Mouse (Mus musculus): ENCODE data around the gene Saa2. TPM values are rescaled to one million over a fixed set of nuclear protein-coding genes. Genes with fewer than 3 reads are reported as not detected.
"Not testable (repeated sequence)": the region's sequence is repeated elsewhere in the genome, so short reads cannot be mapped to it uniquely, and the experiment has no call there.

The Saa2 gene
- polyA plus RNA-seq, 1 experiment from 2014 or later, result 0.19 TPM

GRCm38 (mm10) chr7:46727584-46727983, 24.0 kb upstream of the Saa2 start:
- no peaks in the 10 kb centered on the region for H3K9me3 ChIP-seq (ENCODE audit: low read length)
- ATAC-seq, result no peak
- no peaks in the 10 kb centered on the region for H3K27me3 ChIP-seq (ENCODE audit: insufficient read depth, low read length)
- no peaks in the 10 kb centered on the region for H3K36me3 ChIP-seq (replicated peaks; ENCODE audit: insufficient read depth, low read length)
- no peak overlapping the region for H3K9ac ChIP-seq (replicated peaks)
- H3K4me3 ChIP-seq (ENCODE audit: low read depth, low read length), result no peak overlapping the region
- WGBS (ENCODE audit: insufficient replicate concordance), result 71% methylated on average over 1 of the region's 1 CpGs
- H3K4me2 ChIP-seq (ENCODE audit: low read depth, low read length), result no peak overlapping the region
- DNase-seq, result no peak
- H3K4me1 ChIP-seq (ENCODE audit: insufficient read depth), result 0 out of 2 replicates have a peak, but pooled peaks cover 4% of the 10 kb centered on the region
- H3K27ac ChIP-seq (ENCODE audit: low read depth), result no peak overlapping the region
- TF ChIP-seq EP300 (IDR thresholded peaks at IDR 0.05; ENCODE audit: low read depth) (no peak), CTCF (IDR thresholded peaks at IDR 0.05; ENCODE audit: low read depth) (no peak)

DNA sequence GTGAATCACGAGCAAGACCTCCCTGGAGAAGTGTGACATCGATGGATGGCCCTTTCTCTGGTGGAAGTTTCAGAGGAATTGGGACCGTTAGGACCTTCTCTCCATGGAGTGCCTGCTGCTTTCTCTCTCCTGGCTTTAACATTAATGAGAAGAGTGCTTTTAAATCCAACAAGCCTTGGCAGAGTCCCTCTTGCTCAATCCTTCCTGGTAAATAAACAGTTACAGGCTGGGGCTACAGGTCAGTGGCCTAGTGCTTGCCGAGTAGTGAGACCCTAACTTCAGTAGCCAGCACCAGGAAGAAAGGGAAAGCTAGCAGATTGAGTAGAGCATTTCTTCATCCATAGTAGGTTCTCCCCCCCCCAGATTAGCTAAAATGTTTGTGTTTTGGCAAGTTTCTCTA, 19.1 kb upstream of the Saa2 start, which contains the start of gene Saa4:
Saa4 (minus strand) TSS at position 146 of the 400 bp plus-strand sequence.
- H3K9me3 ChIP-seq (ENCODE audit: low read length), result no peaks in the 10 kb centered on the region
- peak within 1 kb of the TSS; percentile 32 for H3K4me3 ChIP-seq (ENCODE audit: low read depth, low read length)
- H3K27me3 ChIP-seq (ENCODE audit: insufficient read depth, low read length), result no peaks in the 10 kb centered on the region
- DNase-seq (no peak), ATAC-seq (peak; percentile 53; the same call in 1 of the 2 replicates)
- H3K27ac ChIP-seq (ENCODE audit: low read depth), result peak within 1 kb of the TSS; percentile 34; the same call in 1 of the 2 replicates
- H3K4me1 ChIP-seq (ENCODE audit: insufficient read depth), result 0 out of 2 replicates have a peak, but pooled peaks cover 4% of the 10 kb centered on the region
- no peaks in the 10 kb centered on the region for H3K36me3 ChIP-seq (replicated peaks; ENCODE audit: insufficient read depth, low read length)
- no peak within 1 kb of the TSS; the same call in 1 of the 2 replicates for H3K9ac ChIP-seq (replicated peaks)
- 57% methylated on average over 4 of the region's 4 CpGs for WGBS (ENCODE audit: insufficient replicate concordance)
- H3K4me2 ChIP-seq (ENCODE audit: low read depth, low read length), result peak within 1 kb of the TSS; percentile 58
- TF ChIP-seq EP300 (IDR thresholded peaks at IDR 0.05; ENCODE audit: low read depth) (no peak), CTCF (IDR thresholded peaks at IDR 0.05; ENCODE audit: low read depth) (no peak)

DNA sequence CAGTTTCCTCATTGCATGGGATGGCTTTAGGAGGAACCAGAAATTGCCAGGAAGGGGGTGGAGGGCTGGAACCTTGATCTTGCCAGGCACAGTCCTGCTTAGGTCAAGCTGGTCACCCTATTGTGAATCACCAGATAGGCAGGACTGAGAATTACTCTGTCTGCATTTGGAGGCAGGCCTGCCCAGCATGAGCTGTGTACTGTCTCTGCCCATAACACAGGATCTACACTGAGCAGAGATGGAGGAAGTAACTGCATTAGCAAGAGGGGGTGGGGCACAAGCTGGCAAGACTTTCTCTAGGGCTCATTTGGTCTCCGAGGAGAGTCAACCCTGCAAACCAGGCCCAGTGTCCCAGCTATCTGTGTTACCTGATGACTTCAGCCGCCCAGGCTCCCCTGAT, 16.6 kb upstream of the Saa2 start:
- Histone ChIP-seq H3K4me3 (ENCODE audit: low read depth, low read length) (no peak overlapping the region), H3K27ac (ENCODE audit: low read depth) (no peak overlapping the region), H3K4me2 (ENCODE audit: low read depth, low read length) (no peak overlapping the region), H3K9ac (replicated peaks) (no peak overlapping the region), H3K4me1 (ENCODE audit: insufficient read depth) (peaks cover 12% of the 10 kb centered on the region), H3K36me3 (replicated peaks; ENCODE audit: insufficient read depth, low read length) (no peaks in the 10 kb centered on the region), H3K27me3 (ENCODE audit: insufficient read depth, low read length) (no peaks in the 10 kb centered on the region), H3K9me3 (ENCODE audit: low read length) (no peaks in the 10 kb centered on the region)
- ATAC-seq (no peak), DNase-seq (no peak)
- WGBS (ENCODE audit: insufficient replicate concordance), result 53% methylated on average over 2 of the region's 2 CpGs
- TF ChIP-seq CTCF (IDR thresholded peaks at IDR 0.05; ENCODE audit: low read depth), result no peak
- TF ChIP-seq EP300 (IDR thresholded peaks at IDR 0.05; ENCODE audit: low read depth), result no peak

GRCm38 (mm10) chr7:46738561-46739460, 12.8 kb upstream of the Saa2 start:
- 64% methylated on average over 12 of the region's 12 CpGs for WGBS (ENCODE audit: insufficient replicate concordance)
- ATAC-seq, result peak; percentile 77
- peak overlapping the region; percentile 22; the same call in 1 of the 2 replicates for H3K27ac ChIP-seq (ENCODE audit: low read depth)

DNA sequence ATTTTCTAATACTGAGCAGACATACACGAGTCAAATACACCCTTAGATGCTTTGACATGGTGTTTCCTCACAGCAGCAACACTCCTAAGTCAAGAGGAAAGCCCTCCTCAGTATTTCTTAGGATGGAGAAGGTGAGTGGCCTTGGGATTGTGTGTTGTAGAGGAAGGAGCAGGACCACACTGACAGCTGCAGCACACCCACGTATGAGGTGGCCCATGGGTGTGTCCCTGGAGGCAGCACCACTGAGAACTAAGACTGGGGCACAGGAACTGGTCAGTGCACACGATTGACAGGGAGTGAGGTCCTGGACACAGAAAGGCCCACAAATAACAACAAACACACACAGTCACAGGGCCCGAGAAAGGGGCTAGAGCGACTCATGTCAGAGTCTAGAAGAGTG, 11.5 kb upstream of the Saa2 start:
- not testable (repeated sequence) for H3K36me3 ChIP-seq (replicated peaks; ENCODE audit: insufficient read depth, low read length); H3K27me3 ChIP-seq (ENCODE audit: insufficient read depth, low read length); H3K4me1 ChIP-seq (ENCODE audit: insufficient read depth); DNase-seq; H3K9me3 ChIP-seq (ENCODE audit: low read length); H3K9ac ChIP-seq (replicated peaks); H3K4me3 ChIP-seq (ENCODE audit: low read depth, low read length); ATAC-seq; H3K27ac ChIP-seq (ENCODE audit: low read depth); H3K4me2 ChIP-seq (ENCODE audit: low read depth, low read length)
- WGBS (ENCODE audit: insufficient replicate concordance), result 68% methylated on average over 5 of the region's 5 CpGs

More at GRCm38 (mm10) chr7:46738561-46739460, 12.8 kb upstream of the Saa2 start:
- no peaks in the 10 kb centered on the region for H3K9me3 ChIP-seq (ENCODE audit: low read length)
- H3K27me3 ChIP-seq (ENCODE audit: insufficient read depth, low read length), result no peaks in the 10 kb centered on the region
- no peak for DNase-seq
- no peaks in the 10 kb centered on the region for H3K36me3 ChIP-seq (replicated peaks; ENCODE audit: insufficient read depth, low read length)
- H3K4me2 ChIP-seq (ENCODE audit: low read depth, low read length), result no peak overlapping the region
- peaks cover 8% of the 10 kb centered on the region for H3K4me1 ChIP-seq (ENCODE audit: insufficient read depth)
- H3K9ac ChIP-seq (replicated peaks), result no peak overlapping the region
- TF ChIP-seq EP300 (IDR thresholded peaks at IDR 0.05; ENCODE audit: low read depth) (no peak), CTCF (IDR thresholded peaks at IDR 0.05; ENCODE audit: low read depth) (no peak)
- H3K4me3 ChIP-seq (ENCODE audit: low read depth, low read length), result no peak overlapping the region

- ATAC-seq; H3K27ac ChIP-seq (ENCODE audit: low read depth); H3K4me3 ChIP-seq (ENCODE audit: low read depth, low read length); H3K4me1 ChIP-seq (ENCODE audit: insufficient read depth); H3K9ac ChIP-seq (replicated peaks); H3K36me3 ChIP-seq (replicated peaks; ENCODE audit: insufficient read depth, low read length); H3K4me2 ChIP-seq (ENCODE audit: low read depth, low read length); DNase-seq; H3K9me3 ChIP-seq (ENCODE audit: low read length); H3K27me3 ChIP-seq (ENCODE audit: insufficient read depth, low read length): not testable (repeated sequence)
- WGBS (ENCODE audit: insufficient replicate concordance), result 45% methylated on average over 3 of the region's 3 CpGs
These were observed 8.7 kb upstream of the Saa2 start, which contains the start of gene Saa1 for GRCm38 (mm10) chr7:46742880-46743279. TSS of gene Saa1 (minus strand) at chr7:46742980.

All from liver, postnatal 0 days (tissue).